Mouse (Mus musculus): Measurements from ENCODE around the gene Htr7. TPM values are rescaled to one million over a fixed set of nuclear protein-coding genes. Genes with fewer than 3 reads are reported as not detected.

Gene Htr7
- total RNA-seq, 1 experiment: 0.09 TPM

DNA sequence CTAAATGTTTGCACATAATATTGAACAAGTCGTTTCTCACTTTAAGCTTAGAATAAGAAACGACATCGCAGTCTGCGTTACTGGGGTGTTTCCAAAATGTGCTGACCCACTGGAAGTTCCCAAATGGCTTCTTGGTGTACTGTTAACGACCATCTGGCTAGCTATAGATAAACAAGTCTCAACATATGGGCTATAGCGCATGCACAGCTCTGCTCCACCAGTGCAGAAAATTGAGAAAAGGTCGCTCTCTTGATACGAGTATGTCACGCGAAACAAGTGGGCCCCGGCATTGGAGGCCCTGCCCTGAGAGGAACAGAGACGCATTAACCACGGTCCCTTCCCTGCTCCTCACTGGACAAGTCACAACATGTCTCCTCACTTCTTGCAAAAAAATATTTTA is 101.6 kb downstream of the Htr7 start:
- TF ChIP-seq ZNF384 (IDR thresholded peaks at IDR 0.05; ENCODE audit: low read depth, low read length) (no peak), CHD2 (IDR thresholded peaks at IDR 0.05; ENCODE audit: low read depth, low read length) (no peak), HCFC1 (IDR thresholded peaks at IDR 0.05; ENCODE audit: borderline replicate concordance, insufficient read depth, low read length) (no peak), ZC3H11A (IDR thresholded peaks at IDR 0.05; ENCODE audit: borderline replicate concordance, low read depth, low read length) (no peak), MAFK (IDR thresholded peaks at IDR 0.05; ENCODE audit: insufficient read depth, low read depth, low read length) (no peak)
- in situ Hi-C loops (cut with MboI; ENCODE audit: low sequenced_read_pairs in 2 of 2, unreplicated experiment in 2 of 2): no loop called here
- Histone ChIP-seq H3K36me3 (ENCODE audit: control insufficient read depth, insufficient read depth, low read length, poor library complexity, severe bottlenecking) (no peaks in the 10 kb centered on the region), H3K27ac (ENCODE audit: insufficient read depth, low read depth, low read length, poor library complexity, severe bottlenecking) (no peak overlapping the region), H3K4me3 (ENCODE audit: insufficient read depth in 1 of 2, low read depth in 1 of 2, low read length in 2 of 2, poor library complexity in 1 of 2, severe bottlenecking in 1 of 2) (no peak overlapping the region), H3K9ac (ENCODE audit: insufficient read depth, low read depth, low read length, poor library complexity, severe bottlenecking) (no peak overlapping the region), H3K4me1 (ENCODE audit: control insufficient read depth in 2 of 2, insufficient read depth in 2 of 2, low read length in 2 of 2, poor library complexity in 1 of 2) (no peaks in the 10 kb centered on the region), H3K9me3 (ENCODE audit: control insufficient read depth, insufficient read depth, low read depth, low read length) (no peaks in the 10 kb centered on the region)
- no peak for DNase-seq (ENCODE audit: low read depth, low spot score)

DNA sequence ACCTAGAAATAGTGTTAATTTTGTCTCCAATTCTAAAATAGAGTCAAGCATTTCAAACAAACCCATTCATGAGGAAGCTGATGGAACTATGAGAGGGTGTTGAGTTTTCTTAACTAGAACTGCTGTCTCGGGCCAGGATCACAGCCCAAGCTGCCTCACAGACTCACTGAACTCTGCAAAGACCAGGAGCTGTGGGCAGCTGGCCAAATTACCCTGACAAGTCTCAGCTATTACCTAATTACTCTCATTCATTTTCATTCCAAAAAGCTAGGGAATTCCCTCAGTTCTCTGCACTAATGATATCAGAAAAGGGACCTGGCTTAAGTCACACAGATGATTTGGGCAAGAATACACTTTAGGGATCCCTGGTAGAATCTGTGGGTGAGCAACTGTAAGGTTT is 107.4 kb downstream of the Htr7 start:
- no peaks in the 10 kb centered on the region for H3K9me3 ChIP-seq (ENCODE audit: control insufficient read depth, insufficient read depth, low read depth, low read length)
- H3K4me3 ChIP-seq (ENCODE audit: insufficient read depth in 1 of 2, low read depth in 1 of 2, low read length in 2 of 2, poor library complexity in 1 of 2, severe bottlenecking in 1 of 2): no peak overlapping the region
- in situ Hi-C loops (cut with MboI; ENCODE audit: low sequenced_read_pairs in 2 of 2, unreplicated experiment in 2 of 2): no loop called here
- H3K4me1 ChIP-seq (ENCODE audit: control insufficient read depth in 2 of 2, insufficient read depth in 2 of 2, low read length in 2 of 2, poor library complexity in 1 of 2): no peaks in the 10 kb centered on the region
- H3K9ac ChIP-seq (ENCODE audit: insufficient read depth, low read depth, low read length, poor library complexity, severe bottlenecking): no peak overlapping the region
- no peaks in the 10 kb centered on the region for H3K36me3 ChIP-seq (ENCODE audit: control insufficient read depth, insufficient read depth, low read length, poor library complexity, severe bottlenecking)
- no peak for TF ChIP-seq MAFK (IDR thresholded peaks at IDR 0.05; ENCODE audit: insufficient read depth, low read depth, low read length)
- TF ChIP-seq ZNF384 (IDR thresholded peaks at IDR 0.05; ENCODE audit: low read depth, low read length): no peak
- TF ChIP-seq CHD2 (IDR thresholded peaks at IDR 0.05; ENCODE audit: low read depth, low read length): no peak
- no peak for TF ChIP-seq HCFC1 (IDR thresholded peaks at IDR 0.05; ENCODE audit: borderline replicate concordance, insufficient read depth, low read length)
- TF ChIP-seq ZC3H11A (IDR thresholded peaks at IDR 0.05; ENCODE audit: borderline replicate concordance, low read depth, low read length): no peak
- no peak for DNase-seq (ENCODE audit: low read depth, low spot score)
- H3K27ac ChIP-seq (ENCODE audit: insufficient read depth, low read depth, low read length, poor library complexity, severe bottlenecking): no peak overlapping the region

DNA sequence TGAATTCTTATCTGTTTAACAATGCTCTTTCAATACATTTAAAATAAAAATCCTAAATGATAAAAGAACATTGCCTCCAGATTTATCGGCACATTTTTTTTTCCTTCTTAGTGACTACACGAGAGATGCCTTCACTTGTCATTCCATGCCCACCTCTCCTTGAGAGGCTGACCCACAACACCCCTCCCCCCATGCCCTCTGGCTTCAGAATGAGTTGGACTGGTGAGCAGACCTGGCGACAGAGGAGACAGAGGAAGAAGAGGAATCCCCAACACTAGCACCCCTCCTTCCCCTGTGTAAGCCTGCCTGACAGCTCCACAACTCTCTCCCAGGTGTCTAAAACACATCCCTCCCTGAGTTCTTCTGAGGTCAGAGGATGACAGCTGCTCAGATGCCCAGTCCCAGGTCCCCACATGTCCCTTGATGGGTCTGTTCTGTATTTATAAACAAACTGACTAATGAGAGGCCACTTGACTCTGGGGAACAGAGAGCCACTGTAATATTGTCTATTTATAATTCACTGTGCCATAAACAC is 132.3 kb downstream of the Htr7 start:
- Histone ChIP-seq H3K27ac (ENCODE audit: insufficient read depth, low read depth, low read length, poor library complexity, severe bottlenecking) (no peak overlapping the region), H3K4me1 (ENCODE audit: control insufficient read depth in 2 of 2, insufficient read depth in 2 of 2, low read length in 2 of 2, poor library complexity in 1 of 2) (no peaks in the 10 kb centered on the region), H3K4me3 (ENCODE audit: insufficient read depth in 1 of 2, low read depth in 1 of 2, low read length in 2 of 2, poor library complexity in 1 of 2, severe bottlenecking in 1 of 2) (no peak overlapping the region), H3K36me3 (ENCODE audit: control insufficient read depth, insufficient read depth, low read length, poor library complexity, severe bottlenecking) (no peaks in the 10 kb centered on the region), H3K9ac (ENCODE audit: insufficient read depth, low read depth, low read length, poor library complexity, severe bottlenecking) (no peak overlapping the region), H3K9me3 (ENCODE audit: control insufficient read depth, insufficient read depth, low read depth, low read length) (no peaks in the 10 kb centered on the region)
- in situ Hi-C loops (cut with MboI; ENCODE audit: low sequenced_read_pairs in 2 of 2, unreplicated experiment in 2 of 2): no loop called here
- TF ChIP-seq HCFC1 (IDR thresholded peaks at IDR 0.05; ENCODE audit: borderline replicate concordance, insufficient read depth, low read length) (no peak), ZNF384 (IDR thresholded peaks at IDR 0.05; ENCODE audit: low read depth, low read length) (no peak), ZC3H11A (IDR thresholded peaks at IDR 0.05; ENCODE audit: borderline replicate concordance, low read depth, low read length) (no peak), CHD2 (IDR thresholded peaks at IDR 0.05; ENCODE audit: low read depth, low read length) (no peak), MAFK (IDR thresholded peaks at IDR 0.05; ENCODE audit: insufficient read depth, low read depth, low read length) (no peak)
- DNase-seq (ENCODE audit: low read depth, low spot score): no peak

DNA sequence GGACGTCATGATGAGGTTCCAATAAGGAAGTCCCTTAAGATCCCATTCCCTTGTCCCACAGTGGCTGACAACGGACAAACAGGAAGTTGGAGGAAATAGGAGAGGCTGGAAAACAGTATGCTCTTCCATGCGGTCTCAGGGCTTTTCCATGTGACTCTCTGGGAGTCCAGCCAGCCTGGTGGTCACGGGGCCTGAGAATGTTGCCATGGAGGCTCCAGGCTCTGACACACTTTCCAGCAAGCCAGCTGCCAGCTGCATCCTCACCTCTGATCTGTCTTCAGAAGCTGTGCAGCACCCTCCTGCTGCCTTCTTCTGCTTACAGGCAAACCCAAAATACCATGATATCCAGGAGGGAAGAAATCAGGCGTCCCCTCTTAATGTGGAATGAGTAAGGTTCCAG is 132.9 kb downstream of the Htr7 start:
- no peaks in the 10 kb centered on the region for H3K9me3 ChIP-seq (ENCODE audit: control insufficient read depth, insufficient read depth, low read depth, low read length)

More for the DNA sequence above, 132.9 kb downstream of the Htr7 start:
- Histone ChIP-seq H3K27ac (ENCODE audit: insufficient read depth, low read depth, low read length, poor library complexity, severe bottlenecking) (no peak overlapping the region), H3K4me1 (ENCODE audit: control insufficient read depth in 2 of 2, insufficient read depth in 2 of 2, low read length in 2 of 2, poor library complexity in 1 of 2) (no peaks in the 10 kb centered on the region), H3K9ac (ENCODE audit: insufficient read depth, low read depth, low read length, poor library complexity, severe bottlenecking) (no peak overlapping the region), H3K4me3 (ENCODE audit: insufficient read depth in 1 of 2, low read depth in 1 of 2, low read length in 2 of 2, poor library complexity in 1 of 2, severe bottlenecking in 1 of 2) (no peak overlapping the region), H3K36me3 (ENCODE audit: control insufficient read depth, insufficient read depth, low read length, poor library complexity, severe bottlenecking) (no peaks in the 10 kb centered on the region)
- no peak for DNase-seq (ENCODE audit: low read depth, low spot score)
- in situ Hi-C loops (cut with MboI; ENCODE audit: low sequenced_read_pairs in 2 of 2, unreplicated experiment in 2 of 2): no loop called here
- no peak for TF ChIP-seq MAFK (IDR thresholded peaks at IDR 0.05; ENCODE audit: insufficient read depth, low read depth, low read length)
- TF ChIP-seq CHD2 (IDR thresholded peaks at IDR 0.05; ENCODE audit: low read depth, low read length): no peak
- TF ChIP-seq HCFC1 (IDR thresholded peaks at IDR 0.05; ENCODE audit: borderline replicate concordance, insufficient read depth, low read length): no peak
- no peak for TF ChIP-seq ZC3H11A (IDR thresholded peaks at IDR 0.05; ENCODE audit: borderline replicate concordance, low read depth, low read length)

Other genes with a start within 250 kb of the Htr7 start
- 22.6 and 32.6 TPM in 2 replicates for gene Rpp30, start 26.2 kb upstream of the Htr7 start, total RNA-seq (2012; rRNA removed)
- 5.9 and 6.4 TPM in 2 replicates for gene Ankrd1, start 62.6 kb upstream of the Htr7 start, total RNA-seq (2012; rRNA removed)

All from ES-E14 (cell line).